Mouse (Mus musculus): ENCODE data around the gene Fam187a. TPM values are rescaled to one million over a fixed set of nuclear protein-coding genes. Genes with fewer than 3 reads are reported as not detected.

Gene Fam187a
- polyA plus RNA-seq, 1 experiment from 2014 or later, result not detected

DNA sequence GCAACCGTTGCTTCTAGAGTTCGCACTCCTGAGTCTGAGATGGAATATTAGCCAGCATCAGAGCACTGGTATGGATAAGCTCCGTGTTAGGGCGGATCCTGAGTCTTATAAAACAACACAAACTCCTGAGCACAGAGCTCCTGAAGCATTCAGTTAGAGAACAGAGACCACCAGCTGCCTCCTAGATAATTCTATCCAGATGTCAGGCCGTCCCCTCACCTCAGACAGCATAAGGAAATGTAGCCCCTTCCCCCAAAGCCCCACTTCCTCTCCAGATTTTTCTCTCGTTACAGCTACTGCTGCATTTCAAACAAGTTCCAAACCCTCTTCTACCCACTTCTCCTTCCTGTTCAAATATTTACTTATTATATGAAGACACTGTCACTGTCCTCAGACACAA, 29.0 kb upstream of the Fam187a start:
- ATAC-seq (ENCODE audit: low read depth), result no peak
- no peaks in the 10 kb centered on the region for H3K27me3 ChIP-seq (ENCODE audit: control insufficient read depth, insufficient read depth, low read depth, low read length)
- WGBS (ENCODE audit: insufficient replicate concordance), result 77% methylated on average over 6 of the region's 6 CpGs
- no peaks in the 10 kb centered on the region for H3K4me1 ChIP-seq (ENCODE audit: control insufficient read depth, low read depth, low read length)
- peaks cover 33% of the 10 kb centered on the region for H3K36me3 ChIP-seq (ENCODE audit: control insufficient read depth, insufficient read depth)
- H3K27ac ChIP-seq (ENCODE audit: low read length), result no peak overlapping the region
- no peaks in the 10 kb centered on the region for H3K9me3 ChIP-seq (replicated peaks; ENCODE audit: control insufficient read depth, low read length)
- no peak overlapping the region for H3K9ac ChIP-seq (ENCODE audit: low read depth, low read length)
- no peak overlapping the region for H3K4me2 ChIP-seq (ENCODE audit: low read depth, low read length)
- no peak overlapping the region for H3K4me3 ChIP-seq (ENCODE audit: low read depth, low read length)

DNA sequence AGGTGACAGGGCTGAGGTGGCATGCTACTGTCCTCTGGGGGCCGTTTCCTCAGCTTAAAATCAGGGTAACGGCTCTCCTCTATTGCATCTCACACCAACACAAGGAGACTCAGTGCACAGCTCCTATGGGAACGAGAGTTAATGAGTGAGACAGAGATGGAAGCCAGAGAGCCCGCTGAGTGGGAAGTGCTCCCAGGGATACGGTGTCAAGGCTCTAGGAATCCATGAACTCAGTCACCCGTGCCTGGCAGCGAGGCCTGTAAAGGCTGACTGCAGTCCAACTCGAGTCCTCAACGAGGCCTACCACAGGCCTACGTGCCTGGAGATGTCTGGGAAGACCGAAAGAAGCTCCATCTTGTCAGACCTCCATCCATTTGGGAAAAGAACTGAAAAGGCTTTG, 26.0 kb upstream of the Fam187a start:
- H3K9me3 ChIP-seq (replicated peaks; ENCODE audit: control insufficient read depth, low read length), result no peaks in the 10 kb centered on the region
- H3K4me3 ChIP-seq (ENCODE audit: low read depth, low read length), result no peak overlapping the region
- no peak for ATAC-seq (ENCODE audit: low read depth)
- no peaks in the 10 kb centered on the region for H3K27me3 ChIP-seq (ENCODE audit: control insufficient read depth, insufficient read depth, low read depth, low read length)
- no peak overlapping the region for H3K27ac ChIP-seq (ENCODE audit: low read length)
- H3K9ac ChIP-seq (ENCODE audit: low read depth, low read length), result no peak overlapping the region
- WGBS (ENCODE audit: insufficient replicate concordance), result 87% methylated on average over 11 of the region's 11 CpGs
- H3K4me1 ChIP-seq (ENCODE audit: control insufficient read depth, low read depth, low read length), result no peaks in the 10 kb centered on the region
- H3K36me3 ChIP-seq (ENCODE audit: control insufficient read depth, insufficient read depth), result peaks cover 45% of the 10 kb centered on the region
- no peak overlapping the region for H3K4me2 ChIP-seq (ENCODE audit: low read depth, low read length)

GRCm38 (mm10) chr11:102859933-102860332, 25.0 kb upstream of the Fam187a start:
- Histone ChIP-seq H3K27me3 (ENCODE audit: control insufficient read depth, insufficient read depth, low read depth, low read length) (no peaks in the 10 kb centered on the region), H3K4me1 (ENCODE audit: control insufficient read depth, low read depth, low read length) (no peaks in the 10 kb centered on the region), H3K27ac (ENCODE audit: low read length) (no peak overlapping the region), H3K36me3 (ENCODE audit: control insufficient read depth, insufficient read depth) (peaks cover 42% of the 10 kb centered on the region), H3K4me3 (ENCODE audit: low read depth, low read length) (no peak overlapping the region), H3K9ac (ENCODE audit: low read depth, low read length) (no peak overlapping the region), H3K9me3 (replicated peaks; ENCODE audit: control insufficient read depth, low read length) (no peaks in the 10 kb centered on the region), H3K4me2 (ENCODE audit: low read depth, low read length) (no peak overlapping the region)
- no peak for ATAC-seq (ENCODE audit: low read depth)
- WGBS (ENCODE audit: insufficient replicate concordance), result 86% methylated on average over 8 of the region's 8 CpGs

GRCm38 (mm10) chr11:102864272-102864671, 20.7 kb upstream of the Fam187a start:
- WGBS (ENCODE audit: insufficient replicate concordance), result 47% methylated on average over 4 of the region's 4 CpGs
- no peak overlapping the region for H3K4me2 ChIP-seq (ENCODE audit: low read depth, low read length)
- H3K9ac ChIP-seq (ENCODE audit: low read depth, low read length), result no peak overlapping the region
- no peak overlapping the region for H3K27ac ChIP-seq (ENCODE audit: low read length)
- no peaks in the 10 kb centered on the region for H3K4me1 ChIP-seq (ENCODE audit: control insufficient read depth, low read depth, low read length)
- H3K4me3 ChIP-seq (ENCODE audit: low read depth, low read length), result no peak overlapping the region
- H3K36me3 ChIP-seq (ENCODE audit: control insufficient read depth, insufficient read depth), result peaks cover 50% of the 10 kb centered on the region
- H3K9me3 ChIP-seq (replicated peaks; ENCODE audit: control insufficient read depth, low read length), result no peaks in the 10 kb centered on the region
- no peaks in the 10 kb centered on the region for H3K27me3 ChIP-seq (ENCODE audit: control insufficient read depth, insufficient read depth, low read depth, low read length)
- no peak for ATAC-seq (ENCODE audit: low read depth)

- Histone ChIP-seq H3K9ac (ENCODE audit: low read depth, low read length) (no peak overlapping the region), H3K4me3 (ENCODE audit: low read depth, low read length) (no peak overlapping the region), H3K36me3 (ENCODE audit: control insufficient read depth, insufficient read depth) (peaks cover 25% of the 10 kb centered on the region; the same call in 1 of the 2 replicates), H3K9me3 (replicated peaks; ENCODE audit: control insufficient read depth, low read length) (no peaks in the 10 kb centered on the region), H3K27me3 (ENCODE audit: control insufficient read depth, insufficient read depth, low read depth, low read length) (no peaks in the 10 kb centered on the region), H3K4me1 (ENCODE audit: control insufficient read depth, low read depth, low read length) (peaks cover under 1% of the 10 kb centered on the region), H3K27ac (ENCODE audit: low read length) (no peak overlapping the region), H3K4me2 (ENCODE audit: low read depth, low read length) (no peak overlapping the region)
- 83% methylated on average over 7 of the region's 7 CpGs for WGBS (ENCODE audit: insufficient replicate concordance)
- no peak for ATAC-seq (ENCODE audit: low read depth)
Measured at GRCm38 (mm10) chr11:102874801-102875334, 10.1 kb upstream of the Fam187a start.

DNA sequence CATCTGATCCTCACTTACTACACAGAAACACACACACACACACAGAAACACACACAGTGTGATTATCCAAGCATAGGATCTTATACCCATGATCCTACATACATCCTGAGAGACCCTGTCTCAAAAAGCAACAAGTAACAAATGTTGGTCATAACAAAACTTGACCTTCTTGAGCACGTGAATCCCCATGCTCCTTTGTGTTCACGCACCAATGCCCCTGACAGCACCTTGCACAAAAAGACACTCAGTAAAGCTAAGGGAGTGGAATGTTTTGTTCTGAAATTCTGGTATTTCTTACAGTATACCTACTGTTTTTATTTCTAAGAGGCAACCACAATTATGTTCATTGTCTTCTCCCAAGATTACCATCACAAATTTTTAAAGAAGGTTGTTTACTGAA, 5.4 kb upstream of the Fam187a start:
- peaks cover 16% of the 10 kb centered on the region; the same call in 1 of the 2 replicates for H3K36me3 ChIP-seq (ENCODE audit: control insufficient read depth, insufficient read depth)
- ATAC-seq (ENCODE audit: low read depth), result no peak
- H3K4me2 ChIP-seq (ENCODE audit: low read depth, low read length), result peak overlapping the region; percentile 89
- WGBS (ENCODE audit: insufficient replicate concordance), result 81% methylated on average over 2 of the region's 2 CpGs
- no peaks in the 10 kb centered on the region for H3K9me3 ChIP-seq (replicated peaks; ENCODE audit: control insufficient read depth, low read length)
- H3K27me3 ChIP-seq (ENCODE audit: control insufficient read depth, insufficient read depth, low read depth, low read length), result peaks cover 4% of the 10 kb centered on the region
- peak overlapping the region; percentile 75 for H3K4me3 ChIP-seq (ENCODE audit: low read depth, low read length)
- H3K27ac ChIP-seq (ENCODE audit: low read length), result no peak overlapping the region
- H3K4me1 ChIP-seq (ENCODE audit: control insufficient read depth, low read depth, low read length), result peaks cover 16% of the 10 kb centered on the region
- no peak overlapping the region for H3K9ac ChIP-seq (ENCODE audit: low read depth, low read length)

- ATAC-seq (ENCODE audit: low read depth), result peak; percentile 91
- peaks cover 23% of the 10 kb centered on the region for H3K4me1 ChIP-seq (ENCODE audit: control insufficient read depth, low read depth, low read length)
- H3K4me3 ChIP-seq (ENCODE audit: low read depth, low read length), result peak within 1 kb of the TSS; percentile 75
- H3K9ac ChIP-seq (ENCODE audit: low read depth, low read length), result peak within 1 kb of the TSS; percentile 80
- H3K36me3 ChIP-seq (ENCODE audit: control insufficient read depth, insufficient read depth), result peaks cover 9% of the 10 kb centered on the region; the same call in 1 of the 2 replicates
- peaks cover 4% of the 10 kb centered on the region for H3K27me3 ChIP-seq (ENCODE audit: control insufficient read depth, insufficient read depth, low read depth, low read length)
- H3K27ac ChIP-seq (ENCODE audit: low read length), result peak within 1 kb of the TSS; percentile 79
- peak within 1 kb of the TSS; percentile 89 for H3K4me2 ChIP-seq (ENCODE audit: low read depth, low read length)
- H3K9me3 ChIP-seq (replicated peaks; ENCODE audit: control insufficient read depth, low read length), result no peaks in the 10 kb centered on the region
- WGBS (ENCODE audit: insufficient replicate concordance), result under 1% methylated on average over 62 of the region's 62 CpGs
Measured at GRCm38 (mm10) chr11:102880585-102881313, 4.2 kb upstream of the Fam187a start, which contains the start of the genes Eftud2 and Ccdc103. Eftud2 (minus strand) TSS chr11:102880985. Ccdc103 (plus strand) TSS chr11:102881204.

DNA sequence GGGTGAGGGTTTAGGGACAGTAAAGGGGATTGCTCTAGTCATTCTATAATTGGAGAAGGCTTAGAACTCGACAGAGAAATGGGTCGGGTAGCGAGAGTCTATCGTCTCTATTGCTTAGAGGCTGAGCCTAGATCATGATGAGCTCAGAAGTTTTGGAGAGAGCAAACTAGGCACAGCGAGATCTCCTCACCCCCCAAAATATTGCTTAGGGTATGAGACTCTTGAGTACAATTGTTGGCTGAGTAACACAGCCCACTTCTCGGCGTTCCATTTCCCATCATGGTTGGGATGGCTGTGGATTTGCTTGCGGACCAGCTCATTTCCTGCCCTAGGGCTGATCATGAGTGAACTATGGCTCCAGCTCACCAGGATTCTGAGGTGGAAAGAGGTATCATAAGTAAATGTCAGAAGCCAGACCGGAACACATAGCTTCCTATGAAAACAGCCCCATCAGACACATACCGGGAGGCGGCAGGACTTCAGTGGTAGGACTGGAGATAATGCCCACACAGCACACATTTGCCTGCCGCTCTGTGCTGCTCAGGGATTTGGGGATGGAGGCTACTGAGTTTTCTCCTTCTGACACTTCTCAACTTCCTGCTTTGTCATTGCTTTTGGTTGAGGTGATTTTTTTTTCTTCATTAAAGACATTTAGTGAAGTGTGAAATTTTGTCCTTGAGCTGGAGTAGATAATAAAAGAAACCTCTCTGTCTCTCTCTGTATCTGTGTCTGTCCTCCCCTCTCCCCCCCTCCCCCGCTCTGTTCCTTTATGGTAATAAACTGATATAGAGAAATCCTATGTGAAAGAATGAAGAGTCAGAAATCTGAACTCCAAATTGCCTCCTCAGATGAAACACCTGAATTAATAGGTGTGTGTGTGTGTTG, 3.4 kb upstream of the Fam187a start:
- no peaks in the 10 kb centered on the region for H3K9me3 ChIP-seq (replicated peaks; ENCODE audit: control insufficient read depth, low read length)
- peaks cover 23% of the 10 kb centered on the region for H3K4me1 ChIP-seq (ENCODE audit: control insufficient read depth, low read depth, low read length)
- H3K9ac ChIP-seq (ENCODE audit: low read depth, low read length), result peak overlapping the region; percentile 80
- H3K27ac ChIP-seq (ENCODE audit: low read length), result peak overlapping the region; percentile 79
- ATAC-seq (ENCODE audit: low read depth), result peak; percentile 28
- H3K4me3 ChIP-seq (ENCODE audit: low read depth, low read length), result peak overlapping the region; percentile 75
- peak overlapping the region; percentile 89 for H3K4me2 ChIP-seq (ENCODE audit: low read depth, low read length)
- WGBS (ENCODE audit: insufficient replicate concordance), result 12% methylated on average over 13 of the region's 13 CpGs
- H3K27me3 ChIP-seq (ENCODE audit: control insufficient read depth, insufficient read depth, low read depth, low read length), result peaks cover 4% of the 10 kb centered on the region
- peaks cover 7% of the 10 kb centered on the region; the same call in 1 of the 2 replicates for H3K36me3 ChIP-seq (ENCODE audit: control insufficient read depth, insufficient read depth)
